Mouse (Mus musculus) cerebellum, postnatal 36 days (tissue): ENCODE results near the gene Npm1.

ENCODE experiments used
- DNase-seq, 2 experiments: peaks; one replicate each; pipeline ENCODE4 v3.0.0; 2021 to 2022; ENCODE audit warnings: mixed read lengths in 2 of 2

Gene Npm1

GRCm38 (mm10) chr11:33179802-33180201, 16.8 kb upstream of the Npm1 start:
- no peak for DNase-seq

GRCm38 (mm10) chr11:33176525-33177245, 13.7 kb upstream of the Npm1 start:
- peak; percentile 58 to 65 for DNase-seq

- no peak for DNase-seq
Observed at GRCm38 (mm10) chr11:33175768-33176167, 12.8 kb upstream of the Npm1 start.

GRCm38 (mm10) chr11:33170489-33170888, 7.5 kb upstream of the Npm1 start:
- peak; percentile 60 to 69 for DNase-seq

GRCm38 (mm10) chr11:33162211-33162997, 602 bp downstream of the Npm1 start:
- DNase-seq = peak; percentile 40 to 44

GRCm38 (mm10) chr11:33159741-33160140, 3.3 kb downstream of the Npm1 start:
- no peak for DNase-seq

GRCm38 (mm10) chr11:33157453-33158196, 5.4 kb downstream of the Npm1 start:
- no peak for DNase-seq

- DNase-seq = no peak
Observed at GRCm38 (mm10) chr11:33156436-33157015, 6.5 kb downstream of the Npm1 start.

GRCm38 (mm10) chr11:33154459-33154858, 8.5 kb downstream of the Npm1 start:
- DNase-seq = no peak

GRCm38 (mm10) chr11:33152997-33153396, 10.0 kb downstream of the Npm1 start:
- no peak for DNase-seq

- no peak for DNase-seq
Observed at GRCm38 (mm10) chr11:33151780-33152145, 11.2 kb downstream of the Npm1 start.

GRCm38 (mm10) chr11:33151128-33151779, 11.8 kb downstream of the Npm1 start:
- DNase-seq = no peak

GRCm38 (mm10) chr11:33150364-33150763, 12.6 kb downstream of the Npm1 start:
- no peak for DNase-seq

- no peak for DNase-seq
Observed at GRCm38 (mm10) chr11:33149453-33149852, 13.6 kb downstream of the Npm1 start.

GRCm38 (mm10) chr11:33149088-33149436, 13.9 kb downstream of the Npm1 start:
- DNase-seq = no peak

GRCm38 (mm10) chr11:33148338-33149087, 14.5 kb downstream of the Npm1 start:
- peak; percentile 70 to 76 for DNase-seq

GRCm38 (mm10) chr11:33147572-33148337, 15.3 kb downstream of the Npm1 start:
- DNase-seq = no peak

GRCm38 (mm10) chr11:33147171-33147571, 15.8 kb downstream of the Npm1 start, which contains the start of gene Fgf18:
Fgf18 (minus strand) TSS chr11:33147400.
- peak; percentile 29 to 31 for DNase-seq

GRCm38 (mm10) chr11:33146651-33147131, 16.3 kb downstream of the Npm1 start:
- DNase-seq = peak; percentile 32 to 35

GRCm38 (mm10) chr11:33146143-33146497, 16.9 kb downstream of the Npm1 start:
- peak; percentile 52 to 55 for DNase-seq
